Mouse (Mus musculus): ENCODE data around the gene Ppp4r1. TPM values are rescaled to one million over a fixed set of nuclear protein-coding genes. Genes with fewer than 3 reads are reported as not detected.
A peak's percentile ranks its signal among the peaks of the same experiment; 100 is the strongest.

Ppp4r1 gene
- polyA plus RNA-seq, 1 experiment from 2014 or later, result 30.9 TPM

DNA sequence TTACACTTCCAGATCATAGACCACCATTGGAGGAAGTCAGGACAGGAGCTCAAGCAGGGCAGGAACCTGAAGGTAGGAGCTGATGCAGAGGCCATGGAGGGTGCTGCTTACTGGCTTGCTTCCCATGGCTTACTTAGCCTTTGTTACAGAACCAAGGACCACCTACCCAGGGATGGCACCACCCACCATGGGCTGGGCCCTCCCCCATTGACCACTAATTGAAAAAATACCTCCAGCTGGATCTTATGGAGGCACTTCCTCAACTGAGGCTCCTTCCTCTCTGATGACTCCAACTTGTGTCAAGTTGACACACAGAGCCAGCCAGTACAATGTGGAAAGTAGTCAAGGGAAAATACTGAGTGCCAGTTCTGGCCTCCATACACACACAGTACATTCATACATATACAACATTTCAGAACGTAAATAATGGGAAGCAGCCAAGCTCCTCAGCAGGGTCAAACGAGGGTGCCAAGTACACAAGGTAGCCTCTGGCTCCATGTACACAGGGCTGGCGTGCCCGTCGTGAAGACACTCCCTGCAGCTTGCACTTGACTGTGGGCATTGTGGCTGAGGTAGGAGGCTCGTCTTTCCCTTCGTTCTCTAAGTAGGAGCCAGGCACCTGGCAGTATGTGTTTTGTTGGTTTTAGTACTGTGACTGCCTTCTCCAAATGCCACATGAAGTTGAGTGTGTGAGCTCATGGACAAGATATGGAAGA lies 57.3 kb downstream of the Ppp4r1 start:
- H3K27me3 ChIP-seq (replicated peaks; ENCODE audit: control insufficient read depth, insufficient read depth, low read length), result no peaks in the 10 kb centered on the region
- WGBS, result 86% methylated on average over 7 of the region's 7 CpGs
- H3K27ac ChIP-seq (ENCODE audit: low read length), result no peak overlapping the region
- no peaks in the 10 kb centered on the region; the same call in 1 of the 2 replicates for H3K4me1 ChIP-seq (ENCODE audit: control insufficient read depth, insufficient read depth, low read length)
- H3K9ac ChIP-seq (ENCODE audit: low read depth, low read length), result no peak overlapping the region
- H3K4me2 ChIP-seq (ENCODE audit: low read depth, low read length), result no peak overlapping the region
- H3K36me3 ChIP-seq (ENCODE audit: control insufficient read depth, insufficient read depth, low read length), result peaks cover 37% of the 10 kb centered on the region
- ATAC-seq, result no peak
- no peak overlapping the region for H3K4me3 ChIP-seq (ENCODE audit: low read length)
- H3K9me3 ChIP-seq (ENCODE audit: control insufficient read depth, low read length), result no peaks in the 10 kb centered on the region

DNA sequence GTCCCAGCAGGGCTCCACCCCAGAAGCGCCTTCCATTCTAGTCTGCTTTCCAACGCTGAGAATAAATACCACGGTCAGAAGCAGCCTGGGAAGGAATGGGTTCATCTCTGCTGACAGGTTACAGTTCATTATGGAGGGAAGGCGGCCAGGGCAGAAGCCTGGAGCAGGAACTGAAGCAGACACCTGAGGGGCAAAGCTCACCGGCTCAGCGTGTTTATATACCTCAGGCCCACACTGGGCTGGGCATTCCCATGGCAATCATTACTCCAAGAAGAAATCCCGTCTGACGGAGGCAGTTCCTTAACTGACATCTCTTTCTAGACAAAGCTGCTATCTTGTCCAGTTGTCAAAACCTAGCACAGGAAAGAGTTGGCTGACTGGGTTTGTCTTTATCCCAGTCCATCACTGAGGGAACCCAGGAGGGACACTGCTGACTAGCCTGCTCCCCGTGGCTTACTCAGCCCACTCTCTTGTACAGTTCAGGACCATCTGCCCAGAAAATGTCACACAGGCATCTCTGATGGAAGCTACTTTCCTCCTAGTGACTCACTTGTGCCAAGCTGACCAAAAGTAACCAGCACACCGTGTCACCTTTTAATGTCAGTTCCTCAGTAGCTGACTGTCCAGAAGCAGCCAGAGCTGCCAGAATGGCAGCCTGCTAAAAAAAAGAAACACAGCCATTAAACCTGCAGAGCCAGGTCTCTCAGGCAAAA lies 60.5 kb downstream of the Ppp4r1 start:
- Histone ChIP-seq H3K4me1 (ENCODE audit: control insufficient read depth, insufficient read depth, low read length) (no peaks in the 10 kb centered on the region; the same call in 1 of the 2 replicates), H3K9ac (ENCODE audit: low read depth, low read length) (no peak overlapping the region), H3K4me3 (ENCODE audit: low read length) (no peak overlapping the region), H3K27me3 (replicated peaks; ENCODE audit: control insufficient read depth, insufficient read depth, low read length) (no peaks in the 10 kb centered on the region), H3K9me3 (ENCODE audit: control insufficient read depth, low read length) (no peaks in the 10 kb centered on the region), H3K36me3 (ENCODE audit: control insufficient read depth, insufficient read depth, low read length) (peaks cover 24% of the 10 kb centered on the region), H3K27ac (ENCODE audit: low read length) (no peak overlapping the region), H3K4me2 (ENCODE audit: low read depth, low read length) (no peak overlapping the region)
- WGBS, result 76% methylated on average over 10 of the region's 10 CpGs
- peak; percentile 68 for ATAC-seq

DNA sequence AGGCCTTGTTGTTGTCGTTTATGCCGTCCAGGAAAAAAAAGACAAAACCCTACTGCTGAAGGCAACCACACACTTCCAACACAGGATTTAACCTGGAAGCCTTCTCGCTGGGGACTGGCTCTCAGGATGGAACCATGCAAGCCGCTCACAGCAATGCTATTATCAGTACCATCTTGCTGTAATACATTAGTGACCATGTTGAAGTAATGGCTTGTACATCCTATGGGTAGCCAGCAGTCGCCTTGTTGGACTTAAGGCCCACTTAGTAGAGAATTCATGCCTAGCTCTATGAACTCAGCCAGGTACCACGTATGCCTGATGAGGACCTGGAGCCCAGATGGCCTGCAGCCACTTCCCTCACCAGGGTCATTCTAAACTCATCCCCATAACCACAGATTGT lies 63.0 kb downstream of the Ppp4r1 start:
- no peak for ATAC-seq
- WGBS, result 90% methylated on average over 6 of the region's 6 CpGs

DNA sequence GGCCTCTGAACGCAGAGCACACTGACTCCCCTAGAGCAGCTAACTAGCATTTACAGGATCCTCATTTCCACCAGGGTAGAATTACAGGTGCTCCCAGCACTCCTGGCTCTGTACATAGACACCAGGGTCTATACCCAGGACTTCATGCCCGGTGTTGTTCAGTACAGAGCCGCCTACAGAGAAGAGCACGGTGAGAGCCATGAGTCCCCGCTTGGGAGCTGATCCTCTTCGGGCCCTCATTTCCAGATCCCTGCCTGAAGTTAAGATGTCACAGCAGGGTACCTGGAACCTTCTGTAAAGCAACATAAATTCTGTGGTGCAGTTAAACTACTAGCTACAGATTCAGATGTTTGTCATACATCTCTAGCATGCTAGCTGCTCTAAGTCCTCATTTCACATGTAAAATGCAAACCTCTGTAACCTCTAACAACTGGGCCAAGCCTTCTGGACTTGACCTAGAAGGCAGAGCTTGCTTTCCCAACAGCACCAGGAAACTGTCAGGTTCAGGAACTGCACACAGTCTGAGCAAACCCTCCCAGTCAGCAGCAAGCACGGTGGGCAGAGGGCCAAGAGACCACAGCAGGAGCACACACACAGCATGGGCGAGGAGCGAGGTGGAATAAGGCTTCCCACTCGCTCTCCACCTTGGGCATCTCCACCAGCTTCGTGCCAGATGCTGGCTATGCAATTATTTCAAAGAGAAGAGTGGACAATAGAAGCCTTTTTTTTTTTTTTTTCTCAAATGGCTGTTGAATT lies 65.5 kb downstream of the Ppp4r1 start:
- no peak for ATAC-seq
- Histone ChIP-seq H3K27me3 (replicated peaks; ENCODE audit: control insufficient read depth, insufficient read depth, low read length) (no peaks in the 10 kb centered on the region), H3K4me1 (ENCODE audit: control insufficient read depth, insufficient read depth, low read length) (no peaks in the 10 kb centered on the region), H3K9ac (ENCODE audit: low read depth, low read length) (no peak overlapping the region), H3K36me3 (ENCODE audit: control insufficient read depth, insufficient read depth, low read length) (peaks cover 14% of the 10 kb centered on the region), H3K27ac (ENCODE audit: low read length) (0 out of 2 replicates have a peak overlapping the region, but pooled peaks have one; percentile 11), H3K4me3 (ENCODE audit: low read length) (no peak overlapping the region), H3K4me2 (ENCODE audit: low read depth, low read length) (no peak overlapping the region), H3K9me3 (ENCODE audit: control insufficient read depth, low read length) (no peaks in the 10 kb centered on the region)
- WGBS, result 81% methylated on average over 11 of the region's 11 CpGs

More for the DNA sequence above, 63.0 kb downstream of the Ppp4r1 start:
- no peak overlapping the region for H3K9ac ChIP-seq (ENCODE audit: low read depth, low read length)
- no peaks in the 10 kb centered on the region for H3K27me3 ChIP-seq (replicated peaks; ENCODE audit: control insufficient read depth, insufficient read depth, low read length)
- peaks cover 14% of the 10 kb centered on the region for H3K36me3 ChIP-seq (ENCODE audit: control insufficient read depth, insufficient read depth, low read length)
- no peaks in the 10 kb centered on the region for H3K9me3 ChIP-seq (ENCODE audit: control insufficient read depth, low read length)
- H3K4me2 ChIP-seq (ENCODE audit: low read depth, low read length), result no peak overlapping the region
- no peaks in the 10 kb centered on the region; the same call in 1 of the 2 replicates for H3K4me1 ChIP-seq (ENCODE audit: control insufficient read depth, insufficient read depth, low read length)
- no peak overlapping the region for H3K27ac ChIP-seq (ENCODE audit: low read length)
- no peak overlapping the region for H3K4me3 ChIP-seq (ENCODE audit: low read length)

DNA sequence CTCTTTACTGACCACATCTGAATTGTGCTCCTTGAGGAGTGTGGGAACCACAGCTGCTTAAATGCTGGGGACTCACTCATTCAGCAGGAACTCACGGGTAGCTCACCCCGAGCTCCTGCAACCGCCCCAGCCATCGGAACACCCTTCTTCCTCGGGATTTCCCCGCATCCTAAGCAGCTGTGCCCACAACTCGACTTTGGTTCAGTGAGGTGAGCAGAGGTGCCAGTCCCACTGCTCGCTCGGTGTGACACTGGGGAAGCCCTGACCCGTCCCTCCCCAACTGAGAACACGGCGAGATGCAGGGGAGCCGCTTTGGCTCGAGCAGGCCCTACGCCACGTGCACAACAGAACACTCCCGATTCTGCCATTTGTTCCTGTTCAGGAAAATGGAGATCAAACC lies 68.1 kb downstream of the Ppp4r1 start:
- no peak overlapping the region for H3K4me3 ChIP-seq (ENCODE audit: low read length)
- H3K36me3 ChIP-seq (ENCODE audit: control insufficient read depth, insufficient read depth, low read length), result peaks cover 12% of the 10 kb centered on the region
- H3K9ac ChIP-seq (ENCODE audit: low read depth, low read length), result no peak overlapping the region
- no peak for ATAC-seq
- no peak overlapping the region for H3K4me2 ChIP-seq (ENCODE audit: low read depth, low read length)
- 94% methylated on average over 17 of the region's 17 CpGs for WGBS
- no peaks in the 10 kb centered on the region for H3K27me3 ChIP-seq (replicated peaks; ENCODE audit: control insufficient read depth, insufficient read depth, low read length)
- H3K27ac ChIP-seq (ENCODE audit: low read length), result no peak overlapping the region
- 0 out of 2 replicates have a peak, but pooled peaks cover 2% of the 10 kb centered on the region for H3K9me3 ChIP-seq (ENCODE audit: control insufficient read depth, low read length)
- H3K4me1 ChIP-seq (ENCODE audit: control insufficient read depth, insufficient read depth, low read length), result no peaks in the 10 kb centered on the region

DNA sequence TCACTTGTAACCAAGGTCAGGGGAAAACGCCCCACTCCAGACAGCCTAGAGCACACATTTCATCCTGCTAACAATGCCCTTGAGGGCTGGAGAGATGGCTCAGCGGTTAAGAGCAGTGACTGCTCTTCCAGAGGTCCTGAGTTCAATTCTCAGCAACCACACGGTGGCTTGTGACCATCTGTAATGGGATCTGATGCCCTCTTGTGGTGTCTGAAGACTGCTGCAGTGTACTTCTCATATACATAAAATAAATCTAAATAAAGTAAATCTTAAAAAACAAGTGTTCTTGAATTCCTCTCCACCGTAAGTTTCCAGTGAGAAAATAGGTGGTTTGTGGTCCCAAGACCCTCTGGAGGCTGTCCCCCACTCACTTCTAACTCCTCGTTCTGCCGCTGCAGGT lies 69.4 kb downstream of the Ppp4r1 start:
- H3K9me3 ChIP-seq (ENCODE audit: control insufficient read depth, low read length), result peaks cover 4% of the 10 kb centered on the region; the same call in 1 of the 2 replicates
- 91% methylated on average over 6 of the region's 6 CpGs for WGBS
- H3K9ac ChIP-seq (ENCODE audit: low read depth, low read length), result no peak overlapping the region
- no peak for ATAC-seq
- peaks cover 21% of the 10 kb centered on the region for H3K36me3 ChIP-seq (ENCODE audit: control insufficient read depth, insufficient read depth, low read length)
- H3K27ac ChIP-seq (ENCODE audit: low read length), result no peak overlapping the region
- H3K27me3 ChIP-seq (replicated peaks; ENCODE audit: control insufficient read depth, insufficient read depth, low read length), result no peaks in the 10 kb centered on the region
- no peak overlapping the region for H3K4me3 ChIP-seq (ENCODE audit: low read length)
- no peaks in the 10 kb centered on the region for H3K4me1 ChIP-seq (ENCODE audit: control insufficient read depth, insufficient read depth, low read length)
- H3K4me2 ChIP-seq (ENCODE audit: low read depth, low read length), result no peak overlapping the region

DNA sequence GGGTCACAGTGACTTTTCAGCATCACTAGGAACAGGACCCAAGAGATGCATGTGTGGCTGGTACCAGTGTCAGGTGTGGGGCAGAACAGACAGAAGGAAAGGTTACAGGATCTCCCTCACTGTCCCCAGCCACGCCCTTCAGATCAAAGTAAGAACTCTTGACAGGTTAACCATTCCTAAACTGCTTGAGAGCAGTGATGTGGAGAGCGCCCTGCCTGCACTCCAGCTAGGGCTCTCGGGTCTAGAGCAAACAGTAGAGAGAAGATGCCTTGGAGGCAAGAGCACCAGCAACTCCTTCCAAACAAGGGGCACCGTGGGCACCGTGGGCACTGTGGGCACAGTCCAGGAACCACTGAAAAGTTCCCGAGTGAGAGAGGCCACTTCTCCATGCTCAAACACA lies 71.0 kb downstream of the Ppp4r1 start:
- ATAC-seq, result no peak
- H3K9me3 ChIP-seq (ENCODE audit: control insufficient read depth, low read length), result peaks cover 4% of the 10 kb centered on the region; the same call in 1 of the 2 replicates
- no peaks in the 10 kb centered on the region for H3K4me1 ChIP-seq (ENCODE audit: control insufficient read depth, insufficient read depth, low read length)
- WGBS, result 84% methylated on average over 6 of the region's 6 CpGs
- no peaks in the 10 kb centered on the region for H3K27me3 ChIP-seq (replicated peaks; ENCODE audit: control insufficient read depth, insufficient read depth, low read length)
- H3K27ac ChIP-seq (ENCODE audit: low read length), result no peak overlapping the region
- H3K36me3 ChIP-seq (ENCODE audit: control insufficient read depth, insufficient read depth, low read length), result peaks cover 21% of the 10 kb centered on the region
- no peak overlapping the region for H3K9ac ChIP-seq (ENCODE audit: low read depth, low read length)
- no peak overlapping the region for H3K4me2 ChIP-seq (ENCODE audit: low read depth, low read length)
- no peak overlapping the region for H3K4me3 ChIP-seq (ENCODE audit: low read length)

DNA sequence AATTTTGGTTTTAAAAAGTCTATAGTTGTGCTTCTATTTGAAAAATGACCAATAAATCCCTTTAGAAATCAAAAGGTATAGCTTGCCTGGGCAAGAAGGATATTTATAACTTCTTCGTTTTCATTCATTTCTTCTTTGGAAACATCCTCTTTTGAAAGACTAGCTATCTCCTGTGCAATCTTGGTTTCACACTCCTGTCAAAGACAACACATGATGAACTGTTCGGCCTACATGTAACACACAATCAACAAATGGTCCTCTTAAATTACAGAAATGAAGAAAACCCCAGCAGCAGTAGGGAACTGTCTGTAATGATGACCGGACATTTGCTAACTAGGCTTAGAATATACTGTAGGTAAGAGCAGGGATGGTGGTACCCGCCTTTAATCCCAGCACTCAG lies 71.6 kb downstream of the Ppp4r1 start:
- H3K36me3 ChIP-seq (ENCODE audit: control insufficient read depth, insufficient read depth, low read length), result peaks cover 21% of the 10 kb centered on the region

DNA sequence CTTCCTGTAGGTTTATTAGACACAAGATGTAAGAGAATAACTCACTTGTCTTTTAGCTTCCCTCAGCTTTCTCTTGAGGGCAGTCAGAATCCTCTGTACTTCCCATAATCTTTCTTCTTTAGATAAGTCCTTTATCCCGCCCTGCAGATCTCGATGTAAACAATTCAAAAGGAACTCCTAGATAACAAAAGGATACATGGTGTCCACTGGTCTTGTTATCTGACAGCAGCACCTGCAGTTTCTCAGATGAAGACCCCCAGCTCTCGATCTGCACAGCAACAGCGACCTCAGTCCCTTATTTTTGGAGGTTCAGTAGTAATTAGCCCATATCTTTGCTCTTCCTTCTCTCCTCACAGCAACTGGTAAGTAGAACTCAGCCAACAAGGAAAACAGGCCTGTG lies 75.2 kb downstream of the Ppp4r1 start:
- WGBS, result 63% methylated on average over 4 of the region's 4 CpGs
- ATAC-seq, result no peak
- no peaks in the 10 kb centered on the region for H3K4me1 ChIP-seq (ENCODE audit: control insufficient read depth, insufficient read depth, low read length)
- H3K9me3 ChIP-seq (ENCODE audit: control insufficient read depth, low read length), result peaks cover 4% of the 10 kb centered on the region; the same call in 1 of the 2 replicates
- no peak overlapping the region for H3K4me2 ChIP-seq (ENCODE audit: low read depth, low read length)
- H3K4me3 ChIP-seq (ENCODE audit: low read length), result no peak overlapping the region
- H3K9ac ChIP-seq (ENCODE audit: low read depth, low read length), result no peak overlapping the region
- peaks cover 11% of the 10 kb centered on the region for H3K36me3 ChIP-seq (ENCODE audit: control insufficient read depth, insufficient read depth, low read length)
- H3K27ac ChIP-seq (ENCODE audit: low read length), result no peak overlapping the region
- H3K27me3 ChIP-seq (replicated peaks; ENCODE audit: control insufficient read depth, insufficient read depth, low read length), result no peaks in the 10 kb centered on the region

More for the DNA sequence above, 71.6 kb downstream of the Ppp4r1 start:
- Histone ChIP-seq H3K27me3 (replicated peaks; ENCODE audit: control insufficient read depth, insufficient read depth, low read length) (no peaks in the 10 kb centered on the region), H3K4me3 (ENCODE audit: low read length) (no peak overlapping the region), H3K9ac (ENCODE audit: low read depth, low read length) (no peak overlapping the region), H3K9me3 (ENCODE audit: control insufficient read depth, low read length) (peaks cover 4% of the 10 kb centered on the region; the same call in 1 of the 2 replicates), H3K4me1 (ENCODE audit: control insufficient read depth, insufficient read depth, low read length) (no peaks in the 10 kb centered on the region), H3K4me2 (ENCODE audit: low read depth, low read length) (no peak overlapping the region), H3K27ac (ENCODE audit: low read length) (no peak overlapping the region)
- ATAC-seq, result no peak
- 90% methylated on average over 4 of the region's 4 CpGs for WGBS
